Mouse (Mus musculus) gastrocnemius, postnatal 25 days (tissue): Measurements from ENCODE around the gene Dmrta2. TPM values are rescaled to one million over a fixed set of nuclear protein-coding genes. Genes with fewer than 3 reads are reported as not detected.

Source experiments
- DNase-seq: peaks from one replicate; pipeline ENCODE4 v3.0.0; 2022
- long read RNA-seq, 2 experiments: library from polyadenylated mRNA; stranded (forward); transcript quantifications; one replicate each; pipeline ENCODE4 v2.0.0; 2021
- total RNA-seq, 2 experiments: library from RNA; stranded (reverse); gene quantifications; 1 replicate in 1 of 2; 2 replicates in 1 of 2; pipeline ENCODE4 v1.2.3; 2021

Gene Dmrta2
- total RNA-seq, result not detected
- long read RNA-seq, experiment 1, result 0 reads
- long read RNA-seq, experiment 2, result 0 reads

GRCm38 (mm10) chr4:109977148-109978067 lies at the start of gene Dmrta2:
Dmrta2 (plus strand) TSS chr4:109978053.
- no peak for DNase-seq

- no peak for DNase-seq
Measured at GRCm38 (mm10) chr4:109929058-109929457, 48.8 kb upstream of the Dmrta2 start.

GRCm38 (mm10) chr4:109930445-109930844 lies 47.4 kb upstream of the Dmrta2 start:
- DNase-seq, result no peak

GRCm38 (mm10) chr4:109930935-109931334 lies 46.9 kb upstream of the Dmrta2 start:
- DNase-seq, result no peak

- no peak for DNase-seq
Measured at GRCm38 (mm10) chr4:109936557-109936956, 41.3 kb upstream of the Dmrta2 start.

GRCm38 (mm10) chr4:109939291-109939690 lies 38.6 kb upstream of the Dmrta2 start:
- no peak for DNase-seq

- DNase-seq, result no peak
Measured at GRCm38 (mm10) chr4:109945554-109945953, 32.3 kb upstream of the Dmrta2 start.

- DNase-seq, result no peak
Measured at GRCm38 (mm10) chr4:109949307-109949706, 28.5 kb upstream of the Dmrta2 start.

- DNase-seq, result no peak
Measured at GRCm38 (mm10) chr4:109953509-109953908, 24.3 kb upstream of the Dmrta2 start.

- no peak for DNase-seq
Measured at GRCm38 (mm10) chr4:109960201-109960935, 17.5 kb upstream of the Dmrta2 start.

- no peak for DNase-seq
Measured at GRCm38 (mm10) chr4:109963570-109964279, 14.1 kb upstream of the Dmrta2 start.

GRCm38 (mm10) chr4:109969561-109969960 lies 8.3 kb upstream of the Dmrta2 start:
- no peak for DNase-seq

GRCm38 (mm10) chr4:109973991-109974654 lies 3.7 kb upstream of the Dmrta2 start:
- DNase-seq, result no peak

- DNase-seq, result no peak
Measured at GRCm38 (mm10) chr4:109974655-109975380, 3.0 kb upstream of the Dmrta2 start.

GRCm38 (mm10) chr4:109975381-109976240 lies 2.2 kb upstream of the Dmrta2 start:
- DNase-seq, result no peak

- DNase-seq, result no peak
Measured at GRCm38 (mm10) chr4:109976273-109977147, 1.3 kb upstream of the Dmrta2 start.

- DNase-seq, result no peak
Measured at GRCm38 (mm10) chr4:109978068-109978857, 410 bp downstream of the Dmrta2 start.

- DNase-seq, result no peak
Measured at GRCm38 (mm10) chr4:109978858-109979340, 1.0 kb downstream of the Dmrta2 start.
